Mouse (Mus musculus): ENCODE data around the gene Fndc3b.

GRCm38 (mm10) chr3:27610547-27610946, 100.6 kb downstream of the Fndc3b start:
- TF ChIP-seq GATA1 (IDR thresholded peaks at IDR 0.05; ENCODE audit: borderline replicate concordance, low read length) (no peak), FLI1 (IDR thresholded peaks at IDR 0.05; ENCODE audit: low read length) (no peak)
